Mouse (Mus musculus): ENCODE measurements around the gene Rab23. TPM values are rescaled to one million over a fixed set of nuclear protein-coding genes. Genes with fewer than 3 reads are reported as not detected.

The Rab23 gene
- total RNA-seq, 2 experiments from 2014 or later = 2.4 to 3.6 TPM

DNA sequence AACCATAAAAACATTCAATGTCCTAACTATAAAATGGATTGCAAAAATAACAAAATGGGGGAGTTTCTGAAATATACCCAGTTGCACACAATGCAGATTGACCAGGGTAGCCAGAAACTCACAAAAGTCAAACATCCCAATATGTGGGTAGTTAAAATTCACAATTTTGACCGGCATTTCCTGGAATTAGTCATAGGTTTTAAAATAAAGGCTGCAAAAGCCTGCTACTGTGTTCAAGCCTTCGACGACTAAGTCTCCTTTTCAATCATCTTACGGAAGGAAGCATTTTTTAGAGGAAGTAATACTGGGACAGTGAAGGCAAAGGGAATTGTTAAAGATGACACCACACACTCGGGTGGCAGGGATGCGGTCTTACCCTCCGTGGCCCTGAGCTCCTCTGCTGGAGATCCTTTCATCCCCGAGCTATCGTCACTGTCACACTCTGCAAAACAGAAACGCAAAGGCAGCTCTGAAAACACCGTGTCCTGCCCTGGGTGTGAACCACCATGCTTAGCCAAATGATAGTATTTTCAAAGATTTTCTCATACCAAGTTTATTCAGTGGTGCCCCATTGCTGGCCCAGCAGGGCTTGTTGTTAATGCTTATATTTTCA, 45.9 kb downstream of the Rab23 start:
- no peak for ATAC-seq (replicated peaks; ENCODE audit: poor library complexity, severe bottlenecking)

DNA sequence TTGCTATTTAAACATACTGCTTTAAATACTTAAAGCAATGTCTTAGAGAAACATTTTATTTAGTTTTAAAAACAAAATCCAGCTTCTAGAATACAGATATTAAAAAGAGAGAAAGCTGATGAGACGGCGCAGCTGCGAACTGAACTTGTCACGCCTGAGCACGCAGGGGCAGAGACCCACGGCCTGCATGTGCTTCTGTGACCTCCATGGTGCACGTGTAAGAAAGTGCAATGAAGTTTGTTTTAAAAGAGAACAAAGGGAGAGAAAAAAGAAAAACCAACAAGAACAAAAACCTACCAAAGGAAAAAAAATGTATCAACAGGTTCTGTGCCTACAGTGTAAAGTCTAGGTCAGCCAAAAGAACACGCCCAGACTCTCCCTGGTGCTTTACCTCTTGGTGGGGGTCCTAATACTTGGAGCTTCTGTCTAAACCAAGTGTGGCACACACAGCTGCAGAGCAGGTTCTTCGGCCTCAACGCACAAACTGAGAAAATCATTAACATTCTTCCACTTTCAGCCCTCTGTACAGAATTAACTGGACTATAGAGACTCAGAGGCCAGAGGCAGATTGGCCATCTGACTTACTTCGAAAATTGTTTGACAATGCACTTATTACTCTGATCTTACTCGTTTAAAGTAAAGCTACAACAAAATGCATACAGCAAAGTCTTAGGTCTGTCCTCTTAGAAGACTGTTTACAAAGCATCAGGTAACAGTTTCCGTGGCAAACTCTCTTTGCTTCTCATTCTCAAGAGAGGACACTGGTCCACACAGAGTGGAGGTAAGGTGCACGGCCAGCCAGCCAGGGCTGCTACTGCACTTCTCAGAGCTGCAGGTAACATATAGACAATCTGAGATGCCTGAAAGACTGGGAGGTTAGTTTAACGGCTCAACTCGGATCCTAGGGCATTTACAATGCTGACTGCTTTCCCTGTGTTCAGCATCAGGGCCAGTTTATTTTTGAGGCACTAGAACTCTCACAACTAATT, 47.1 kb downstream of the Rab23 start:
- ATAC-seq (replicated peaks; ENCODE audit: poor library complexity, severe bottlenecking) = no peak

DNA sequence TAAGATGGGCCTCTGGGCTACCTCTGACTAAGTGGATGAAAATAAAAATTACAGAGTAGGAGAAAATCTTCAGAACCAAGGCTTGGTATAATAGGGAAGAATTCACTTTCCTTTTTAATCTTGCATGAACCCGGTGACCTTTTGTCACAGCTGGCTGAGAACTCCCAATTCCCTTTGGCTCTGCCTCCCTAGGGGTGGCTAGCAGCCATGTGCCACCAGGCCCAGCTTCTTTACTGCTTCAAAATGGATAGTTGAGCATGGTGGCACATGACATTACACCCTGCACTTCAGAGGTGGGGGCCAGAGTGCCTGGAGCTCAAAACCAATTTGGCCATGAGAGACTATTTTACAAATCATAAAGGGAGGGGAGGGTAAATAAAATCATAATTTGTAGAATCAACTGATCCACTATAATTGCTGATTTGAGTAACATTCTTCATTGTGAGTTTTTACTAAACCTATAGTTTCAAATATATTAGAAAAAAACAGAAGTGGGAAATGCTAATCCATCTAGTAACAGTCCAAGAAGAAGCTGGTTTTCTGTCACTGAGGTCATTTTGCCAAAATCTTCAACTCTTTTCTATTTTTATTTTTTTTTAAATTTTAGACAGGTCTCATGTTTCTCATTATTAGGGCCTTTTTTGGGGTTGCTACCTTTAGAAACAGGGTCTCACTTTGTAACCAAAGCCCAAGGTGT, 48.6 kb downstream of the Rab23 start:
- no peak for ATAC-seq (replicated peaks; ENCODE audit: poor library complexity, severe bottlenecking)

DNA sequence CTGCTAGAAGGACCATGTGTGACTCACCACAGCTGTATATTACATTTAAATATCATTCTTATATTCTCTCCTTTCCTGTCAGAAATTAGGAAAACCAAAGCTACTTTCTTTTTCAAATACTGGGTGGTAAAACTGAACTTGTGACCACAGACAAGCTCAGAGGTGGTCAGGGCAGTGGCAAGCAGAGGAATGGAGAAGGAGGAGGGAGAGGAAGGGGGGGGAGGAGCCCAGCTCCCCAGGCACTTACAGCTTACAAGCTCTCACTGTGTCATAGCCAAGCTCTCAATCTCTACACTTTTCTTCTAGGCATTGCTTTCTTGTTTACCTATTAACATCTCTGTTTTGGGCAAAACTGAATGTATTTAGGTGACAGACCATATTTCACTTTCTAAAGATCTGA, 49.1 kb downstream of the Rab23 start:
- ATAC-seq (replicated peaks; ENCODE audit: poor library complexity, severe bottlenecking) = peak; percentile 52; the same call in 1 of the 2 replicates

DNA sequence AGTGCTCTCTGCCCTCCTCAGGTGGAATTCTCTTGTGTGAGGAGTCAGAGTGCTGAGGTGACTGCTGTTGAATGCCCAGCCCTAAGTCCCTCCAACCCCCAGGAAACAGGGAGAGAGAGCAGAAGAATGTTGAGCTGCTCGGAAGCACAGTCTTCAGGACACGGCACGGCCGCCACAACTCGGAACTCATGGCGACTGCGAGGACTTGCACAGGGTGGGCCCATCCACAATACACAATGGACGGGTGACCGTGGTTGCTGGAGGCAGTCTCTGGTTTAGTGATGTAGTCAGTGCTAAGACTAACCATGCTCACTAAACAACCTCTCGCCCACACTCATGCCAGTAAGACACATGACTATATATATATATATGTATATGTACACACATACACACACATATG, 51.9 kb downstream of the Rab23 start:
- no peak for ATAC-seq (replicated peaks; ENCODE audit: poor library complexity, severe bottlenecking)

DNA sequence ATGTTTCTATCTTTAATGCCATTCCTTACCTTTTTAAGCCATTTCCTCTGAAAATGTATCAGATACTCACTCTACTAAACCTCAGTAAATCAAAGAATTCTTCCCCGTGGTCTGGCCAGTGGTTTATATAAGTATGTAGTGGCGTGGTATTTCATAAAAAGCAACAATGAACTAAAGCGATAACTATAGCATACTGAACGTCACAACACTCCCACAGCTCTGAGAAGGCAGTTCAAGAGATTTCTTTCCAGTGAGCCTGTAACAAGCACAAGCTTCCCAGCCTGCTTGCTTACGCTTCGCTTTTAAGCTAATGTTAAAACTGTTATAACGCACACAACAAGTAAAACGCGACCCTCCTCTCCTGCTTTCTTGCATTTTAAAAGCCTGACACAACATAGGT, 52.4 kb downstream of the Rab23 start:
- no peak for ATAC-seq (replicated peaks; ENCODE audit: poor library complexity, severe bottlenecking)

DNA sequence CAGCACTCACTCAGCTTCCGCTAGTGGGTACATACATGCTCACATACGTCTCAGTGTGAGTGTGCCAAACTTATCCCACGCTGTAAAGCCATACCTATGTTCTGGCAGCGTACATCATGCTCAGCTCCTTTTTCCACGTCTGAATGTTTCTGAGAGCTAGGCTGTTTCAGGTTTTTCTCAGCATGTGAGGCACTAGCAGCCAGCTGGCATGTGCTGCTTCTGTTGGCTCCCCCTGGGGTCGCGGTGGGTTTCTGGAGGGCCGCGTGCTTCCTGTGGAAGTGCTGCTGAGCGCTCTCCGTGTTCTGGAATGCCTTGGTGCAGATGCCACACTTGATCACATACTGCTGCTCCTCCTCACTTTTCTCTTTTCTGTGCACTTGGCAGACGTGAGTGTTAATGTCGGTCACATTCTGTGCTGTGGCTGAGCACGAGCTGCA, 56.5 kb downstream of the Rab23 start:
- ATAC-seq (replicated peaks; ENCODE audit: poor library complexity, severe bottlenecking) = no peak

DNA sequence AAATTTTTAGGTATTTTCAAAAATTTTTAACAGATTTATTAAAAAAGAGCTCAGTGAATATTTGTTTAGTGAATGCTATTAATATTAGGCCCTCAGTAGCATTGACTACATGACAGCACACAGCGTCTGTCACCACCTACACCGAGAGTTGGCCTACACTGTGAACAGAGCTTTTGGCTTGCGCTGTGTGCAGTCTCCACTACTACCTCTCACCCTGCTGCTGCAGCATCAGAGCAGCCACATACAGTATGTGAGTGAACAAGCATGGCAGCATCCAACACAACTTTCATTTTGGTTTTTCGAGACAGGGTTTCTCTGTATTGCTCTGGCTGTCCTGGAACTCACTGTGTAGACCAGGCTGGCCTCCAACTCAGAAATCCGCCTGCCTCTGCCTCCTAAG, 64.9 kb downstream of the Rab23 start:
- ATAC-seq (replicated peaks; ENCODE audit: poor library complexity, severe bottlenecking) = no peak

DNA sequence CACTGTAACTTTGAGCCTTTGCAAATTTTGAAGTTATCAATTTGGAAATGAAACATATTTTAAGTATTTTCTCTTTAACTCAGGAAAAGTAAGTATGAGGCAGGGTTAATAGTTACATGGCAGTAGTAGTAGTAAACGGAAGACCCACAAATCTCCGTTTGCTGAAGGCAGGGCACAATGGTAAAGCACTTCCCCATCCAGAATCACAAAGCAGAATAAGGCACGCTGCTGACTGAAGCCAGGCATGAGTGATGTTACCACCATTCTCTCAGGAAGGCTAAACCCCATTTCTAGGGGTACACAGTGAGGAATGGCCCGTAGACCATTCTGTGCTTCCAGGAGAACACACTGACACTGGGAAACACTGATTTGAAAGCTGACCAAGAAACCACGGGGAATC, 68.4 kb downstream of the Rab23 start:
- ATAC-seq (replicated peaks; ENCODE audit: poor library complexity, severe bottlenecking) = peak; percentile 50

DNA sequence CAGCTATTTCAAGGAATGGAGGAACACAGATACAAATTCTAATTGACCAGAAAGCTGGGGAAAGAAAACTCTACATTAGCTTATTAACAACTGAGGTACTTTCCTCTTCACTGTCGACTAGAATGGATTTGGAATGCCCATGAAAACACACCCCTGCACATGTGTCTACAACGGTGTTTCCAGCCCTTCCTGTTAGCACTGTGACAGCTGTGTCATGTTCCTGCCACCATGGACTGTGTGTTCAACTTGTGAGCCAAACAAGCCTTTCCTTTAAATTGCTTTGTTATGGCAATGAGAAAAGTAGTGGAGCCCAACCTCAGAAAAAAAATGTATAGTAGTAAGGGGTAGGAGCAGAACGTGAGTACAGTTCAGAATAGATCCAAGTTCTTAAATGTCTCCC, 68.8 kb downstream of the Rab23 start:
- ATAC-seq (replicated peaks; ENCODE audit: poor library complexity, severe bottlenecking) = no peak

Other genes with a start within 250 kb of the Rab23 start
- gene Prim2, start 50.1 kb upstream of the Rab23 start, total RNA-seq (2014; fragmentation: Nextera tagmentation) = 77.0 and 93.7 TPM in 2 replicates
- gene Prim2, start 50.1 kb upstream of the Rab23 start, total RNA-seq (2017) = 86.3 and 90.7 TPM in 2 replicates
- 27.4 and 28.0 TPM in 2 replicates for gene Bag2, start 37.9 kb downstream of the Rab23 start, total RNA-seq (2014; fragmentation: Nextera tagmentation)
- 25.5 and 26.5 TPM in 2 replicates for gene Bag2, start 37.9 kb downstream of the Rab23 start, total RNA-seq (2017)
- 29.3 and 35.0 TPM in 2 replicates for gene Zfp451, start 94.7 kb downstream of the Rab23 start, total RNA-seq (2014; fragmentation: Nextera tagmentation)
- gene Zfp451, start 94.7 kb downstream of the Rab23 start, total RNA-seq (2017) = 23.9 and 30.5 TPM in 2 replicates
- not detected in 2 replicates for gene Bend6, start 187.9 kb downstream of the Rab23 start, total RNA-seq (2014; fragmentation: Nextera tagmentation)
- not detected in 2 replicates for gene Bend6, start 187.9 kb downstream of the Rab23 start, total RNA-seq (2017)
- gene Dst, start 188.3 kb downstream of the Rab23 start, total RNA-seq (2014; fragmentation: Nextera tagmentation) = 0.49 and 0.81 TPM in 2 replicates
- gene Dst, start 188.3 kb downstream of the Rab23 start, total RNA-seq (2017) = 0.31 and 0.78 TPM in 2 replicates